Mouse (Mus musculus) intestine, postnatal 0 days (tissue): ENCODE results near the gene Gm20834. TPM values are rescaled to one million over a fixed set of nuclear protein-coding genes. Genes with fewer than 3 reads are reported as not detected.
"Not testable (repeated sequence)": the region's sequence is repeated elsewhere in the genome, so short reads cannot be mapped to it uniquely, and the experiment has no call there.

Experiments used
- ATAC-seq: fragments of 200-750 bp; cut with Nextera tagmentation; 2 replicates; pipeline ENCODE4 v1.8.0; 2017; ENCODE audit warnings: mild to moderate bottlenecking, moderate TSS enrichment, moderate library complexity
- H3K27ac ChIP-seq: fragments of 300-500 bp; sonication (generic); 2 replicates; pipeline ENCODE4 v1.5.1; 2014; ENCODE audit warnings: mild to moderate bottlenecking, low read depth, low read length, moderate library complexity
- H3K27me3 ChIP-seq: fragments of 300-500 bp; sonication (generic); replicated peaks from 2 replicates; pipeline ENCODE4 v1.6.1; 2014; ENCODE audit warnings: low read length, mixed read lengths; ENCODE audit not compliant: control insufficient read depth, insufficient read depth
- H3K36me3 ChIP-seq: fragments of 300-500 bp; sonication (generic); 2 replicates; pipeline ENCODE4 v1.6.1; 2014; ENCODE audit warnings: mild to moderate bottlenecking, moderate library complexity; ENCODE audit not compliant: control insufficient read depth, insufficient read depth
- H3K4me1 ChIP-seq: fragments of 300-500 bp; sonication (generic); replicated peaks from 2 replicates; pipeline ENCODE4 v1.6.1; 2014; ENCODE audit warnings: antibody characterized with exemption, low read length, mixed read lengths; ENCODE audit not compliant: control insufficient read depth, insufficient read depth
- H3K4me2 ChIP-seq: fragments of 300-500 bp; sonication (generic); replicated peaks from 2 replicates; pipeline ENCODE4 v1.6.1; 2014; ENCODE audit warnings: low read depth, mild to moderate bottlenecking, moderate library complexity
- H3K4me3 ChIP-seq: fragments of 300-500 bp; sonication (generic); 2 replicates; pipeline ENCODE4 v1.5.1; 2014; ENCODE audit warnings: low read depth, low read length
- H3K9ac ChIP-seq: fragments of 300-500 bp; sonication (generic); 2 replicates; pipeline ENCODE4 v1.6.1; 2014; ENCODE audit warnings: mild to moderate bottlenecking, low read depth, low read length
- H3K9me3 ChIP-seq: fragments of 300-500 bp; sonication (generic); 2 replicates; pipeline ENCODE4 v1.6.1; 2016; ENCODE audit warnings: mixed run types; ENCODE audit not compliant: control insufficient read depth
- WGBS: fragments of 180-500 bp; shearing (Covaris S2); extraction: QIAGEN DNeasy Blood & Tissue Kit; methylation state at CpG from one replicate; pipeline ENCODE4 v1.1.7; 2014; 5-methylcytosine and 5-hydroxymethylcytosine counted together
- polyA plus RNA-seq: library from polyadenylated mRNA; unstranded; fragments of >200 nt; fragmentation: Nextera tagmentation; extraction: Ambion mirVana; gene quantifications from 2 replicates; pipeline ENCODE4 v1.2.1, GENCODE M21; 2015

The Gm20834 gene
- polyA plus RNA-seq = not detected in 2 replicates

DNA sequence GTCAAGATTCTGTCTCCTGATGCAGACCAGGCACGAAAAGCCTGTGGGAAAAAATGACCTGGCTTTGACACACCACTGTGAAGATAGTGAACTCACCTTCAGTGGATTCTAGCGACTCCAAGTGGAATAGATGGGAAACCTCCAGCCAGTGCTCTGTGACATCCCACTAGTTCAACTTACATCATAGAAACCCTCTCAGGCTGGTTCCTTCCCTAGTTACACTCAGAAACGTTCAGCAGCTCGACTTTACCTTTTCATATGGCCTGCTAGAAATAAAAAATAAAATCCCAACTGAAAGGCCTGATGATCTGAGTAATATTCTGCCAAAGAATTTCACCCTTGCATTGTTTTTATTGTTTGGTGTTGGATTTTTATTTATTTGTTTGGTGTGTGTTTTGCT, at the start of gene Gm20834:
Gene Gm20834, minus strand, starts transcription at position 101 of the 400 bp plus-strand sequence.
- H3K4me3 ChIP-seq, H3K36me3 ChIP-seq, H3K4me1 ChIP-seq, H3K9me3 ChIP-seq, H3K4me2 ChIP-seq, H3K9ac ChIP-seq, ATAC-seq, H3K27ac ChIP-seq, H3K27me3 ChIP-seq: not testable (repeated sequence)
- 31% methylated on average over 3 of the region's 4 CpGs for WGBS

Other genes starting within 250 kb of the Gm20834 start
- gene Gm21310, start 177.4 kb downstream of the Gm20834 start, polyA plus RNA-seq = not detected in 2 replicates
- not detected in 2 replicates for gene Gm28510, start 88.1 kb upstream of the Gm20834 start, polyA plus RNA-seq
- not detected in 2 replicates for gene Gm20737, start 211.5 kb upstream of the Gm20834 start, polyA plus RNA-seq
- not detected in 2 replicates for gene Gm21775, start 228.9 kb upstream of the Gm20834 start, polyA plus RNA-seq